Mouse (Mus musculus): ENCODE measurements around the gene Eif3i.

Gene Eif3i

DNA sequence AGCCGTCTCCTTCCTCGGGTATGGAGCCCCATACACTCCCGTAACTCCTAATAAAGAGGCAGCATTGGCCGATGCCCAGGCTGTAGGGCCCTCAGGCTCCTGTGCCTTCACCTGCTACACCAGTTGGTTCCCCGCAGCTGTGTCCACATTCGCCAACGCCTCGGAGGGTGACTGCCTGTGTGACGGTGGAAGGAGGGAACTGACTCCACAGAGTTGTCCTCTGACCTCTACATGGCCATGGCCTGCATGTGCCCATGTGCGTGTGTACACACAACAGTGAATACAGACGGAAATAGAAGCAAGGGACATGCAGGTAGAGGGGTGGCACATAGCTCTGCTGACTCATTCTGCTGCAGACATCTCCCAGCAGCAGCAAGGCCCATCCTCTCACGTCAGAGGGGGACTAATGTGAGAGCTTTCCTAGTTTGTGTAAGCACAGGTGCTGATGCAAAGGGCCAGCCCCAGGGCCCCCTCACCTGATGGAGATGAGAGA is 8.7 kb upstream of the Eif3i start:
- no peaks in the 10 kb centered on the region for H3K27me3 ChIP-seq (ENCODE audit: control insufficient read depth, insufficient read depth, low read length, poor library complexity, severe bottlenecking)
- no peak for DNase-seq (ENCODE audit: low read depth, low spot score)
- H3K36me3 ChIP-seq (ENCODE audit: control insufficient read depth, insufficient read depth, low read length, poor library complexity, severe bottlenecking): peaks cover 8% of the 10 kb centered on the region

DNA sequence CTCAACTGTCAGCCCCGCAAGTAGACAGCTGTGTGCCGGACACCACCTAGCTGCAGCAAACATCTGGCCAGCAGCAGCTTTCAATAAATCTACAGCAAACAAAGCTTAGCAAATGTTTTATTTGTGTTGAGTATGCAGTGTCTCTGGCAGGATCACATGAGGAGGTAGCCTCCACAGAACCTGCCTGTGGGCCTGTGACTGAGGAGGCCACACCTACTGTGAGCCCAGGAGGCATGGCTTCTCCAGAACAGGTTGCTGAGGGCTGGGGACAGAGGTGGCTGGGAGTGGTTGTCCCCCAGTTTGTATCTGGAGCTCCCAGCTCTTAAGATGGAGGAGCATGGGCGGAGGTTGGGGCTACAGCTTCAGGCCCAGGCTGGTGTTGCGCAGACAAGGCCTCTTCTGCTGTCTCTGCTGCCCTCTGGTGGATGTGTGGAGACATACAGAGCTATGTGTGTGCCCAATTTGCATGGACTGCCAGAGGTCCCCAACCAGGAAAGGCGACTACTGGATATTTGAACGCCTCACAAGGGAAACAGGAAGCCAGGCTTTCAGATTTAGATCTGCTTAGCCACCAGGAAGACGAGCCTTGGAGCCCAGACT is 8.1 kb upstream of the Eif3i start:
- Histone ChIP-seq H3K27me3 (ENCODE audit: control insufficient read depth, insufficient read depth, low read length, poor library complexity, severe bottlenecking) (no peaks in the 10 kb centered on the region), H3K36me3 (ENCODE audit: control insufficient read depth, insufficient read depth, low read length, poor library complexity, severe bottlenecking) (peaks cover 8% of the 10 kb centered on the region)
- DNase-seq (ENCODE audit: low read depth, low spot score): peak; percentile 93

DNA sequence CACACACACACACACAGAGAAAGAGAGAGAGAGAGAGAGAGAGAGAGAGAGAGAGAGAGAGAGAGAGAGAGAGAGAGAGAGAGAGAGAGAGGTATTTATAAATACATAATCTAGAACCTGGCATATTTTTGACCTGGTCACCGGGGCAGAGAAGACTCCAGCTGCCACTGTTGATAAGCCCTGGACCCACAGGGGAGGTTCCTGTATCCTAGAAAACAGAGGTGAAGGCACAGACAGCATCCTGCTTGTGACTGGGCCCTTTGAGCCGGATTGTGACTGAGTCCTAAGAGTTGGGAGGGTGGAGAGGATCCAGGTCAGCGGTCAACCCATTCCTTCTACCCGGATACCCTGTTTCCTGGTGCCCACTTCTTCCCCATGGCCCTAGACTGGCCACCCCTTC is 11.6 kb downstream of the Eif3i start:
- no peak for DNase-seq (ENCODE audit: low read depth, low spot score)
- Histone ChIP-seq H3K36me3 (ENCODE audit: control insufficient read depth, insufficient read depth, low read length, poor library complexity, severe bottlenecking) (peaks cover 2% of the 10 kb centered on the region), H3K27me3 (ENCODE audit: control insufficient read depth, insufficient read depth, low read length, poor library complexity, severe bottlenecking) (no peaks in the 10 kb centered on the region)

DNA sequence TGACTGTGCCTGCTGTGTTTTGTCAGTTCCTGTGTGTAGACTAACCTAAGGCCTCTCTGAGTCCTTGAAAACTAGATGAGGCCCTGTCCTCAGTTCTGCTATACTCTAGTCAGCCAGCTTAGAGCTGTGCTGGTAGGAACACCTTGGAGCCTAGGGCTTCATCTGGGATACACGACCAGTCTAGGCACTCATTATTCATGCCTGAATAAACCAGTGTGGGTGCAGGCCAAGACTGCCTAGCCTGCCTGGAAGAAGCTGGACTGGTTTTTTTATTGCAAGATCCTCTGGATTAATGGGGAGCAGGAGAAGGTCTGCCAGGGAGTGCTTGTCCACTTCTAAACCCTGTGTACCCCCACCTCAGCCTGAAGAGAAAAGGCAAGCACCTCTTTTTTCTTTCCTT is 13.5 kb downstream of the Eif3i start:
- no peak for DNase-seq (ENCODE audit: low read depth, low spot score)
- peaks cover 2% of the 10 kb centered on the region for H3K36me3 ChIP-seq (ENCODE audit: control insufficient read depth, insufficient read depth, low read length, poor library complexity, severe bottlenecking)
- H3K27me3 ChIP-seq (ENCODE audit: control insufficient read depth, insufficient read depth, low read length, poor library complexity, severe bottlenecking): no peaks in the 10 kb centered on the region

DNA sequence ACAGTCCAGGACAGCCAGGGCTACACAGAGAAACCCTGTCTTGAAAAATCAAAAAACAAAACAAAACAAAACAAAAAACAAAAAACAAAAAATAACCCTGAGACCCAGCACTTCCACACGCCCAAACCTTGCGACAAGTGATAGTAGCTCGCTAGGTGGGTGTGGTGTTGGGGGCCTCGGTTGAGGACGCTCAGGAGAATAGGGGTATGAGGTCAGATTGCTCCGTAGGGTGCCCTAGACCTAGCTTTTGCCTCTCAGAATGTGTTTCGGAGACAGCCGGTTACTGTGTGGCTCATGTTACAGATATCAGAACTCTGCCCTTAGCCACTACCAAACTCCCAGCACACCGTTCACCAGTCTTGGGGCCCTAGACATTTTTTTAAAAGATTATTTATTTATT is 14.7 kb downstream of the Eif3i start:
- Histone ChIP-seq H3K27me3 (ENCODE audit: control insufficient read depth, insufficient read depth, low read length, poor library complexity, severe bottlenecking) (no peaks in the 10 kb centered on the region), H3K36me3 (ENCODE audit: control insufficient read depth, insufficient read depth, low read length, poor library complexity, severe bottlenecking) (no peaks in the 10 kb centered on the region)
- no peak for DNase-seq (ENCODE audit: low read depth, low spot score)

DNA sequence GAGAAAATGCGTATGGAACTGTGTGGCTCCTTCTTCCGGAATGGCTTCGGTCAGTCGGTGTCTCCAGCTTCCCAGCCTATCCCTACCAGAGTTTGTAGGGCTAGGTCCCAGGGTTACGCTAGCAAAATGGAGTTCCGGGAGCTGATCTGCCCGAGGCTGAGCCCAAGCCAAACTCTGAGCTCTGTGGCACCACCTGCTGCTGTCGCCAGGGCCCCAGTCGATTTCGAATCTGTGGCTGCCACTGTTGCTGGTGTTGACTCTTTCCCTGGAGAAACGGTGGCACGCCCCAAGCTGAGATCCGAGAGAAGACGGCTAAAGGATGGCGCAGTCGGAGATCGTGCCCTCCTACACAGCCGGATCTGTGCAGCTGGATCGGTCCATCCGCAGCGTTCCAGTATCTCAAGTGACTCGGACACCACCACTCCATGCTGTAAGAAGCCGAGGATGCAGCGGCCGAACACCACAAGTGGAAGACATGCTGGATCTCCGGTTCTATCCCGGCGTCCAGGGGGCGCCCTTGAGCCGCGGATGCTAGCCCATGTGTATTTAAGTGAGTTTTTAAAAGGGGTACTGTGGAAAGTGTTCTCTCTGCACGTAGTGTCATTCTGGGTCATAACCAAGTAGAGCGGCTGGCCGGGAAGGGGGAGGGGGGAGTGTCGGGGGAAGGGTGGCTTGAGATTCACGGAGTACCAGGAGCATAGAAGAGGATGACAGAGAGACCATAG is 15.4 kb downstream of the Eif3i start:
- Histone ChIP-seq H3K27me3 (ENCODE audit: control insufficient read depth, insufficient read depth, low read length, poor library complexity, severe bottlenecking) (no peaks in the 10 kb centered on the region), H3K36me3 (ENCODE audit: control insufficient read depth, insufficient read depth, low read length, poor library complexity, severe bottlenecking) (no peaks in the 10 kb centered on the region)
- peak; percentile 91 for DNase-seq (ENCODE audit: low read depth, low spot score)

DNA sequence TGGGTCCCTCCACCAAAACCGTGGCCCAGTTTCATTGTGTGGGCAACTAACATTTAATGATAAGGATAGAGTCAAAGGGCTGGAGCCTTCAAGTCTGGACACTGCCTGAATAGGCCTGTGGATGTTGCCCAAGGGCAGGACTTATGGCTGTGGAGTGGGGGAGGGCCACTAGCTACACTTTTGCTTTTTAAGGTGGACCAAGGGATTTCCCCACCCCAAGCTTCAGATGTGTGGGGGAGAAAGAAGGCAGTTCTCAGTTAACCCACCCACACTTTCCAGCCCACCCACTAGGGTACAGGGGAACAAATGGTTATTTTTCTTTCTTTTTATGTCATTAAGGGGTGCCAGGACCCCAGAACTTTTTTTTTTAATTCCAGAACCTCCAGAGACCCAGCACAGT is 16.1 kb downstream of the Eif3i start:
- Histone ChIP-seq H3K27me3 (ENCODE audit: control insufficient read depth, insufficient read depth, low read length, poor library complexity, severe bottlenecking) (no peaks in the 10 kb centered on the region), H3K36me3 (ENCODE audit: control insufficient read depth, insufficient read depth, low read length, poor library complexity, severe bottlenecking) (no peaks in the 10 kb centered on the region)
- DNase-seq (ENCODE audit: low read depth, low spot score): peak; percentile 64

DNA sequence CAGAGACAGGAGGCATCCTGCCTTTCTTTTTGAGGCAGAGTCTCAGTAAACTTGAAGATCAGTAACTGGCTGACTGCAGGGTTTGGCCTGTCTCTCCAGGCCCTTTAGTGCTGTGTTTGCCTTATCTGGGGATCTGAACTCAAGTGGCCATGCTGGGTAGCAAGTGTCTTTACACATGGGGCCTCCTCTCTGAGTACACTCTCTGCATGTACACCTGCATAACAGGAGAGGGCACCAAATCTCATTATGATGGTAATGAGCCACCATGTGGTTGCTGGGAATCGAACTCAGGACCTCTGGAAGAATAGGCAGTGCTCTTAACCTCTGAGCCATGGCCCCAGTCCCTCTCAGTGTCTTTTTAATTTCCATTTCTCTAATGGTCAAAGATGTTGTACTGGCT is 18.2 kb downstream of the Eif3i start:
- no peaks in the 10 kb centered on the region for H3K27me3 ChIP-seq (ENCODE audit: control insufficient read depth, insufficient read depth, low read length, poor library complexity, severe bottlenecking)
- DNase-seq (ENCODE audit: low read depth, low spot score): no peak
- H3K36me3 ChIP-seq (ENCODE audit: control insufficient read depth, insufficient read depth, low read length, poor library complexity, severe bottlenecking): no peaks in the 10 kb centered on the region

DNA sequence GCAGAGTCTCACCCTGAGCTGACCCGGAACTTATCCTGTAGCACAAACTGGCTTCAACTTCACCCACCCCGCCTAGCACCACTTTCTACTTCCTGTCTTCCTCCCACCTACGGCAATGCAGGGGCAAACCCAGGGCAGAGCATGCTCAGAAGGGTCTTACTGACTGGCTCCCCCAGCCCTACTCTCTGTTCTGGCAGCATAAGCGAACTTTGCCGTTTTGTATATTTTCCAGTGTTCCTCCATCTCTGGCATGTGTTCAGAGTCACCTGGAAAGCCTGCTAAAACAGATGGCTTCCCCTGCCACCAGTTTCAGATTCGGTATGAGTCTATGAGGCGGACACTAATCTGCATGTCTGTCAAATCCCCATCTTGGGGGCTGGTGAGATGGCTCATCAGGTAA is 20.1 kb downstream of the Eif3i start:
- Histone ChIP-seq H3K36me3 (ENCODE audit: control insufficient read depth, insufficient read depth, low read length, poor library complexity, severe bottlenecking) (no peaks in the 10 kb centered on the region), H3K27me3 (ENCODE audit: control insufficient read depth, insufficient read depth, low read length, poor library complexity, severe bottlenecking) (no peaks in the 10 kb centered on the region)
- peak; percentile 86 for DNase-seq (ENCODE audit: low read depth, low spot score)

DNA sequence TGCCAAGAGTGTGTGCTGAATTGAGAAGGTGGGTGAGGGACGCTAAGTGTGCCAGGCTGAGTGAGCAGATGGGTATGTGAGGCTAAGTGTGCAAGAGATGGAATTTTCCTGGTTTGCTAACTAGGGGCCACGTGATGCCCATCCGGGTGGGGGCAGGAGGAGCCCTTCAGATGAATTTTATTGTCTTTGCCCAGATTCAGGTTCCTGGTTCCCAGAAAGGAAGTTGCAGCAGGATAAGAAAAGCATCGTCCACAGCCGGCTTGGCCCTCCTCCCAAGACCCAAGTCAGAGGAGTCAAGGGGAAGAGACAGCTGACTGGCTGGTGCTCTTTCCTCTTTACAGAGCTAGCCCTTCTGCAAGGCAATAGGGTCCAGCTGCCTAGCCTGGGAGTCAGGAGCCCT is 22.0 kb downstream of the Eif3i start, which contains the start of gene Fam167b:
TSS of gene Fam167b (minus strand) at position 84 of the 400 bp plus-strand sequence.
- Histone ChIP-seq H3K36me3 (ENCODE audit: control insufficient read depth, insufficient read depth, low read length, poor library complexity, severe bottlenecking) (no peaks in the 10 kb centered on the region), H3K27me3 (ENCODE audit: control insufficient read depth, insufficient read depth, low read length, poor library complexity, severe bottlenecking) (no peaks in the 10 kb centered on the region)
- DNase-seq (ENCODE audit: low read depth, low spot score): no peak

DNA sequence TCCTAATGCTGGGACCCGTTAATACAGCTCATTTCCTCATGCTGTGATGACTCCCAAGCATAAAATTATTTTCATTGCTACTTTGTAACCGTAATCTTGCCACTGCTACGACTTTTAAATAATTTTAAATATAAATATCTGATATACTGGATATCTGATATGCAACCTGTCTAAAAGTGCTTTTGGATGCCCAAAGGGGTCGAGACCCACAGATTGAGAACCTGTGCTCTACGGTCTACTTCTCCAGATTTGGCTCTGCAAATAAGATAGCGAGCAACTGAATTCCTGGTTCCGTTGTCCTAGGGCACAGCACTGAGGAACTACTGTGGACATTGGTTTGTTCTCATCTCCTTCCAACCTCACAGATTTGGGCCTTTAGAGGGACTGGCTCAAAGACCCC is 22.8 kb downstream of the Eif3i start:
- no peaks in the 10 kb centered on the region for H3K36me3 ChIP-seq (ENCODE audit: control insufficient read depth, insufficient read depth, low read length, poor library complexity, severe bottlenecking)
- DNase-seq (ENCODE audit: low read depth, low spot score): no peak
- no peaks in the 10 kb centered on the region for H3K27me3 ChIP-seq (ENCODE audit: control insufficient read depth, insufficient read depth, low read length, poor library complexity, severe bottlenecking)

DNA sequence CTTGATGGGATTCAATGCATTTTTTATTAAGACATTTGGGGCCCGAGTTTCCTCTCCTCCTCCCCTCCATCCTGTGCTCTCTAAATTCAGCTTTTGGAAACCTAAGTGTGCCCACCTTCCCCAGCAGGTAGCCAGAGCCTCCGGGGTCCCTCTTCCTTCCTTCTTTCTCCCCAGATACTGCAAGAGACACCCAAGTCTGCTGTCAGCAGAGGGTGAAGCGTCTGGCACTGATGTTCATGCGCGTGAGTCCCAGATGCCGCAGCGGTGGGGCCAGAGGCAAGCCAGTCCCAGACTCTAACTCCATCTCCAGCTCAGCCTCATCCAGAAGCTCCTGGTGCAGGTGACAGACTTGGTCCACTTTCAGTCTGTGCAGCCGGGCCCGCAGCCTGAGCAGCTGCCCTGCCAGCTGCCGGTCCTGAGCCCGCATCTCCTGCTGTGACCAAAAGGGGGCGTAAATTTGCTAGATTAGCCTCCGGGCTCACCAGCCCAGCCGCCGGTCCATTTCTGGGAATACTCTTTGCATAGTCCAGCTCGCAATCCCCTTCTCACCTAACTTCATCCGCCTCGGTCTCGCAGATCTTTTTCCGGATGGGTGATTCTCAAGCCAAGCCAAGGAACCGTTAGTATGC is 23.5 kb downstream of the Eif3i start:
- DNase-seq (ENCODE audit: low read depth, low spot score): peak; percentile 80
- Histone ChIP-seq H3K27me3 (ENCODE audit: control insufficient read depth, insufficient read depth, low read length, poor library complexity, severe bottlenecking) (no peaks in the 10 kb centered on the region), H3K36me3 (ENCODE audit: control insufficient read depth, insufficient read depth, low read length, poor library complexity, severe bottlenecking) (no peaks in the 10 kb centered on the region)

DNA sequence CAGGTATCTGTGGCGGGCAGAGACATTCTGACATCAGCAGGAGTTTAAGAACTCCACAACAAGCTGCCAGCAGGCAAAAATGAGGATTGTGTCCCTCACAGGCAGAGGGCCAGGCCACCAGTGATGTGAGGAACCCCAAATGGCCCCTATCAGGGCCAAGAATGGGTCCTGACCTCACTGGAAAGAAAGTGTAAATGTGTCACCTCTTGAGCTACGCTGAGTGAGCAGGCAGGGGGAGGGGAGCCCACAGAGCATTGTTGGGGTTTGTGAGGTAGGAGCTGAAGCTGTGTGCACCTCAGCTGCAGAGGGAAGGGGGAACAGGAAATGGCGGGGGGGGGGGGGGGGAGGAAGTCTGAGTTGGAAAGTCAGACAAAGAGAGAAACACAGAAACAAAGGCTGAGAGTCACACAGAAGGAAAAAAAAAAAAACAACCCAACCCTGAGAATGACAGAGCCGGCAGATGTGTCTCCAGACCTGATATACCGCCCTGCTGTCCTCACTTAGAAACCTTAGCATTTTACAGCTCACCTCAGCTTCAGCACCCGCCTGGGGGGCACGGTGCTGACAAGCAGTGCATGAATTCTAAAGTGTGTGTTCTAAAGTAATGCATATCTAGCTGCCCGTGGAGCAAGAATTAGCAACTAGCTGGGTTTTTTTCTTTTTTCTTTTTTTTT is 25.1 kb downstream of the Eif3i start:
- Histone ChIP-seq H3K36me3 (ENCODE audit: control insufficient read depth, insufficient read depth, low read length, poor library complexity, severe bottlenecking) (no peaks in the 10 kb centered on the region), H3K27me3 (ENCODE audit: control insufficient read depth, insufficient read depth, low read length, poor library complexity, severe bottlenecking) (no peaks in the 10 kb centered on the region)
- DNase-seq (ENCODE audit: low read depth, low spot score): peak; percentile 97

DNA sequence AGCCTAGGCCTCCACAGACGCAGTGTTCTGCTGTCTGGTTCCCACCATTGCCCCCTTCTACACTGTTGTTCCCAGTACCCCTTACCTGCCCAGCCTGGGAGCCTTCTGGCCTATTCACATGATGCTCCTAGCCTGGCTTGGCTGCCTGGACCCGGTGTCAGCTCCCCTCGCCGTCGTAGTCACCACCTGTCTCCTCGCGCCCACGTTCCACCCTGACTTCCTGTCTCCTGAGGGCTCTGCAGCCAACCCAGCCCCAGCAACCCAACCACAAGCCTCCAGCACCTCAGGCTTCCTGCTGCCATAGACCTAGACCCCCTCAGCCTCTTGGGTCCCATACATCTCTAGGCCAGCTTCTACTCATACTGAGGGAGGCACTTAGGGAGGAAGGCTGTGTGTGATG is 27.0 kb downstream of the Eif3i start, which contains the start of gene Lck:
TSS of gene Lck (minus strand) at position 212 of the 400 bp plus-strand sequence.
- H3K36me3 ChIP-seq (ENCODE audit: control insufficient read depth, insufficient read depth, low read length, poor library complexity, severe bottlenecking): no peaks in the 10 kb centered on the region
- H3K27me3 ChIP-seq (ENCODE audit: control insufficient read depth, insufficient read depth, low read length, poor library complexity, severe bottlenecking): no peaks in the 10 kb centered on the region
- DNase-seq (ENCODE audit: low read depth, low spot score): peak; percentile 68

DNA sequence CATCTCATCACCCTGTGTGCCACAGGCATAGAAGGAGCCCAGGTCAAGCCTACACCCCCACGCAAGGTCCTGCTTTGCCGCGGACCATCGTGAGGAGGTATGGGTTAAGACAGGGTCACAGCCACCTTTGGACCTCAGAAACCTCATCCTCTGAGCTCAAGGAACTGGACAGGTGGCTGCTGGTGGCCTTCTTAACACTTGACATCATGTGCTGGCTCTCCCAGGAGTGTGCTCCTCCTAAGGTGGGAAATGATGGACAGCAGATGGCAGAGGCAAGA is 27.4 kb downstream of the Eif3i start:
- DNase-seq (ENCODE audit: low read depth, low spot score): no peak
- no peaks in the 10 kb centered on the region for H3K27me3 ChIP-seq (ENCODE audit: control insufficient read depth, insufficient read depth, low read length, poor library complexity, severe bottlenecking)

More for the DNA sequence above, 27.4 kb downstream of the Eif3i start:
- H3K36me3 ChIP-seq (ENCODE audit: control insufficient read depth, insufficient read depth, low read length, poor library complexity, severe bottlenecking): no peaks in the 10 kb centered on the region
